Mouse (Mus musculus): ENCODE data around the gene Npff. TPM values are rescaled to one million over a fixed set of nuclear protein-coding genes. Genes with fewer than 3 reads are reported as not detected.

The Npff gene
- polyA plus RNA-seq, 1 experiment = 0.84 TPM

GRCm38 (mm10) chr15:102512010-102512409, 12.7 kb downstream of the Npff start:
- no peaks in the 10 kb centered on the region for H3K27me3 ChIP-seq (ENCODE audit: control insufficient read depth, insufficient read depth, insufficient read length)
- H3K4me3 ChIP-seq = no peak overlapping the region
- TF ChIP-seq SRF (IDR thresholded peaks at IDR 0.05; ENCODE audit: control insufficient read depth, insufficient read length, low read depth) = no peak
- no peak for TF ChIP-seq MYOD1 (IDR thresholded peaks at IDR 0.05; ENCODE audit: control insufficient read depth in 1 of 3, insufficient read length in 2 of 3, low read depth in 2 of 3)
- no peak for TF ChIP-seq MYOG (IDR thresholded peaks at IDR 0.05; ENCODE audit: control insufficient read depth in 1 of 3, insufficient read depth in 1 of 3, insufficient read length in 2 of 3, low read depth in 2 of 3)
- H3K36me3 ChIP-seq (ENCODE audit: control insufficient read depth, insufficient read depth) = no peaks in the 10 kb centered on the region
- no peak overlapping the region for H3ac ChIP-seq (ENCODE audit: control insufficient read depth, insufficient read length)
- H3K79me2 ChIP-seq (ENCODE audit: control insufficient read depth, insufficient read depth) = no peaks in the 10 kb centered on the region
- H3K4me2 ChIP-seq (ENCODE audit: low read depth) = no peak overlapping the region

- Histone ChIP-seq H3K4me2 (ENCODE audit: low read depth) (peak overlapping the region; percentile 71), H3K36me3 (ENCODE audit: control insufficient read depth, insufficient read depth) (no peaks in the 10 kb centered on the region), H3K4me3 (peak overlapping the region; percentile 15), H3K27me3 (ENCODE audit: control insufficient read depth, insufficient read depth, insufficient read length) (no peaks in the 10 kb centered on the region), H3K79me2 (ENCODE audit: control insufficient read depth, insufficient read depth) (no peaks in the 10 kb centered on the region), H3ac (ENCODE audit: control insufficient read depth, insufficient read length) (no peak overlapping the region)
- TF ChIP-seq POLR2A (IDR thresholded peaks at IDR 0.05; ENCODE audit: insufficient read length, low read depth) (no peak), TCF3 (IDR thresholded peaks at IDR 0.05; ENCODE audit: insufficient read length, low read depth) (no peak), USF1 (IDR thresholded peaks at IDR 0.05; ENCODE audit: low read depth) (no peak), SRF (IDR thresholded peaks at IDR 0.05; ENCODE audit: control insufficient read depth, insufficient read length, low read depth) (no peak), E2F4 (IDR thresholded peaks at IDR 0.05; ENCODE audit: insufficient read depth) (no peak), POLR2AphosphoS2 (IDR thresholded peaks at IDR 0.05; ENCODE audit: insufficient read length, low read depth) (no peak)
Observed at GRCm38 (mm10) chr15:102511285-102511833, 13.4 kb downstream of the Npff start.

GRCm38 (mm10) chr15:102510590-102511284, 14.0 kb downstream of the Npff start:
- no peaks in the 10 kb centered on the region for H3K79me2 ChIP-seq (ENCODE audit: control insufficient read depth, insufficient read depth)
- peak overlapping the region; percentile 71 for H3K4me2 ChIP-seq (ENCODE audit: low read depth)
- H3ac ChIP-seq (ENCODE audit: control insufficient read depth, insufficient read length) = no peak overlapping the region
- no peaks in the 10 kb centered on the region for H3K36me3 ChIP-seq (ENCODE audit: control insufficient read depth, insufficient read depth)
- no peaks in the 10 kb centered on the region for H3K27me3 ChIP-seq (ENCODE audit: control insufficient read depth, insufficient read depth, insufficient read length)
- peak overlapping the region; percentile 15 for H3K4me3 ChIP-seq
- TF ChIP-seq E2F4 (IDR thresholded peaks at IDR 0.05; ENCODE audit: insufficient read depth) = no peak
- no peak for TF ChIP-seq MAX (IDR thresholded peaks at IDR 0.05; ENCODE audit: low read depth)
- TF ChIP-seq TCF3 (IDR thresholded peaks at IDR 0.05; ENCODE audit: insufficient read length, low read depth) = no peak
- TF ChIP-seq USF1 (IDR thresholded peaks at IDR 0.05; ENCODE audit: low read depth) = peak; percentile 68
- TF ChIP-seq POLR2A (IDR thresholded peaks at IDR 0.05; ENCODE audit: insufficient read length, low read depth) = peak; percentile 10
- peak in 1 of 3 experiments; percentile 15 for TF ChIP-seq MYOG (IDR thresholded peaks at IDR 0.05; ENCODE audit: control insufficient read depth in 1 of 3, insufficient read depth in 1 of 3, insufficient read length in 2 of 3, low read depth in 2 of 3)
- no peak for TF ChIP-seq SRF (IDR thresholded peaks at IDR 0.05; ENCODE audit: control insufficient read depth, insufficient read length, low read depth)
- peak; percentile 58 for TF ChIP-seq POLR2AphosphoS2 (IDR thresholded peaks at IDR 0.05; ENCODE audit: insufficient read length, low read depth)
- peak in 1 of 3 experiments; percentile 23 for TF ChIP-seq MYOD1 (IDR thresholded peaks at IDR 0.05; ENCODE audit: control insufficient read depth in 1 of 3, insufficient read length in 2 of 3, low read depth in 2 of 3)
- no peak for TF ChIP-seq CEBPB (IDR thresholded peaks at IDR 0.05; ENCODE audit: insufficient read depth, poor library complexity, severe bottlenecking)
- TF ChIP-seq TCF12 (IDR thresholded peaks at IDR 0.05; ENCODE audit: insufficient read depth, poor library complexity, severe bottlenecking) = no peak
- no peak for TF ChIP-seq REST (IDR thresholded peaks at IDR 0.05; ENCODE audit: insufficient read depth, insufficient read length)

- TF ChIP-seq CEBPB (IDR thresholded peaks at IDR 0.05; ENCODE audit: insufficient read depth, poor library complexity, severe bottlenecking) (no peak), E2F4 (IDR thresholded peaks at IDR 0.05; ENCODE audit: insufficient read depth) (no peak), MYOG (IDR thresholded peaks at IDR 0.05; ENCODE audit: control insufficient read depth in 1 of 3, insufficient read depth in 1 of 3, insufficient read length in 2 of 3, low read depth in 2 of 3) (no peak), TCF12 (IDR thresholded peaks at IDR 0.05; ENCODE audit: insufficient read depth, poor library complexity, severe bottlenecking) (no peak), POLR2A (IDR thresholded peaks at IDR 0.05; ENCODE audit: insufficient read length, low read depth) (no peak), MAX (IDR thresholded peaks at IDR 0.05; ENCODE audit: low read depth) (no peak), SRF (IDR thresholded peaks at IDR 0.05; ENCODE audit: control insufficient read depth, insufficient read length, low read depth) (no peak), USF1 (IDR thresholded peaks at IDR 0.05; ENCODE audit: low read depth) (no peak), REST (IDR thresholded peaks at IDR 0.05; ENCODE audit: insufficient read depth, insufficient read length) (no peak)
Observed at GRCm38 (mm10) chr15:102510110-102510509, 14.6 kb downstream of the Npff start.

GRCm38 (mm10) chr15:102508336-102508735, 16.4 kb downstream of the Npff start:
- no peaks in the 10 kb centered on the region for H3K79me2 ChIP-seq (ENCODE audit: control insufficient read depth, insufficient read depth)
- H3K27me3 ChIP-seq (ENCODE audit: control insufficient read depth, insufficient read depth, insufficient read length) = no peaks in the 10 kb centered on the region
- TF ChIP-seq E2F4 (IDR thresholded peaks at IDR 0.05; ENCODE audit: insufficient read depth) (no peak), POLR2AphosphoS2 (IDR thresholded peaks at IDR 0.05; ENCODE audit: insufficient read length, low read depth) (peak; percentile 66)
- no peak overlapping the region for H3K4me2 ChIP-seq (ENCODE audit: low read depth)
- no peak overlapping the region for H3ac ChIP-seq (ENCODE audit: control insufficient read depth, insufficient read length)
- peaks cover 15% of the 10 kb centered on the region for H3K36me3 ChIP-seq (ENCODE audit: control insufficient read depth, insufficient read depth)
- H3K4me3 ChIP-seq = no peak overlapping the region

More at GRCm38 (mm10) chr15:102510110-102510509, 14.6 kb downstream of the Npff start:
- no peaks in the 10 kb centered on the region for H3K36me3 ChIP-seq (ENCODE audit: control insufficient read depth, insufficient read depth)
- H3K79me2 ChIP-seq (ENCODE audit: control insufficient read depth, insufficient read depth) = no peaks in the 10 kb centered on the region
- peak overlapping the region; percentile 71 for H3K4me2 ChIP-seq (ENCODE audit: low read depth)
- no peak overlapping the region for H3ac ChIP-seq (ENCODE audit: control insufficient read depth, insufficient read length)
- H3K4me3 ChIP-seq = peak overlapping the region; percentile 15
- no peaks in the 10 kb centered on the region for H3K27me3 ChIP-seq (ENCODE audit: control insufficient read depth, insufficient read depth, insufficient read length)
